Comparison of ENCODE assay signal across 8 mouse cellular contexts in the genomic region with DNA sequence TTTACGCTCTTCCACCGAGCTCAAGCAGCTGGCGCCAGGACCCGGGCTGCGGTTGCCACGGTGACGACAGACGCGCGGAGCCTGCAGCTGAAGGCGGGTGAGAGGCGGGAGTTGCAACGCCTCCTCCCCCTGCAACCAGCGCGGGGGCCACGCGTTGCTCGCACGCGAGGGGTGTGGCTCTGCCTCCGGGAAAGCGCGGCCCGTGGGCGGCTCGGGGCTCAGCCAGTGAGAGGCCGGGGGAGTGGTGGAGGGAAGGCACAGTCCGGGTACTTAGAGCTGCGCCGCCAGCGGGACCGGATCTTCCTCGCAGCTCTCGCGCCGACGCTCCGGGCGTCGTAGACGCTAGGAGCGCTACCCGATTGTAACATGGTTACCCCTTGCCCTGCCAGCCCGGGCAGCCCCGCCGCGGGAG. TPM values are rescaled to one million over a fixed set of nuclear protein-coding genes. Genes with fewer than 3 reads are reported as not detected.
DNase-seq lines count a peak whose midpoint lies in the region; ATAC-seq lines count a peak whose summit lies in the region.

Gene Ccno, plus strand, starts transcription at position 271 of the 412 bp plus-strand sequence.

- peak within 1 kb of the TSS; percentile 58 for H3K4me3 ChIP-seq in forebrain, embryonic 10.5 days
- H3K4me3 ChIP-seq in heart, embryonic 14.5 days (ENCODE audit: control insufficient read depth in 1 of 2, insufficient read depth in 1 of 2, low read depth in 1 of 2, low read length in 2 of 2), result peak within 1 kb of the TSS; percentile 51
- H3K4me3 ChIP-seq in liver, embryonic 12.5 days, result peak within 1 kb of the TSS; percentile 50
- H3K4me3 ChIP-seq in stomach, embryonic 15.5 days (replicated peaks), result peak within 1 kb of the TSS; percentile 51

- peak within 1 kb of the TSS; percentile 31; the same call in 1 of the 2 replicates for H3K27ac ChIP-seq in forebrain, embryonic 10.5 days
- H3K27ac ChIP-seq in heart, embryonic 14.5 days (replicated peaks in 1 of 2; ENCODE audit: control insufficient read depth in 1 of 2, insufficient read depth in 1 of 2, low read depth in 2 of 2, low read length in 2 of 2), result no peak within 1 kb of the TSS
- H3K27ac ChIP-seq in liver, embryonic 12.5 days, result no peak within 1 kb of the TSS
- no peak within 1 kb of the TSS for H3K27ac ChIP-seq in stomach, embryonic 15.5 days

- peaks cover 45% of the 10 kb centered on the region for H3K4me1 ChIP-seq in forebrain, embryonic 10.5 days
- peaks cover 4 to 24% of the 10 kb centered on the region in 2 experiments; a peak in 3 of 4 replicates for H3K4me1 ChIP-seq in heart, embryonic 14.5 days (ENCODE audit: control insufficient read depth in 2 of 2, insufficient read depth in 2 of 2, low read length in 2 of 2)
- peaks cover 17% of the 10 kb centered on the region for H3K4me1 ChIP-seq in liver, embryonic 12.5 days
- peaks cover 31% of the 10 kb centered on the region for H3K4me1 ChIP-seq in stomach, embryonic 15.5 days

- H3K36me3 ChIP-seq in forebrain, embryonic 10.5 days (replicated peaks), result no peaks in the 10 kb centered on the region
- no peaks in the 10 kb centered on the region for H3K36me3 ChIP-seq in heart, embryonic 14.5 days (ENCODE audit: control insufficient read depth, insufficient read depth, low read length)
- no peaks in the 10 kb centered on the region for H3K36me3 ChIP-seq in liver, embryonic 12.5 days
- H3K36me3 ChIP-seq in stomach, embryonic 15.5 days, result no peaks in the 10 kb centered on the region

- ATAC-seq in heart, embryonic 14.5 days (ENCODE audit: insufficient number of reproducible peaks, insufficient read depth, low FRiP score, low read depth), result peak; percentile 95
- peak; percentile 87 for ATAC-seq in liver, embryonic 12.5 days
- peak; percentile 97 for ATAC-seq in stomach, embryonic 15.5 days (ENCODE audit: insufficient read depth, low FRiP score, low read depth)

- peak within 1 kb of the TSS; percentile 98 for H3K4me2 ChIP-seq in heart, embryonic 14.5 days (ENCODE audit: low read length)
- peak within 1 kb of the TSS; percentile 82 for H3K4me2 ChIP-seq in liver, embryonic 12.5 days
- H3K4me2 ChIP-seq in stomach, embryonic 15.5 days, result peak within 1 kb of the TSS; percentile 99

- H3K9me3 ChIP-seq in forebrain, embryonic 10.5 days, result no peaks in the 10 kb centered on the region
- H3K9me3 ChIP-seq in heart, embryonic 14.5 days (ENCODE audit: control insufficient read depth, low read length), result no peaks in the 10 kb centered on the region
- no peaks in the 10 kb centered on the region for H3K9me3 ChIP-seq in liver, embryonic 12.5 days (replicated peaks)
- H3K9me3 ChIP-seq in stomach, embryonic 15.5 days, result no peaks in the 10 kb centered on the region

- peak within 1 kb of the TSS; percentile 60 for H3K9ac ChIP-seq in heart, embryonic 14.5 days (ENCODE audit: low read length)
- H3K9ac ChIP-seq in liver, embryonic 12.5 days, result no peak within 1 kb of the TSS
- peak within 1 kb of the TSS; percentile 10; the same call in 1 of the 2 replicates for H3K9ac ChIP-seq in stomach, embryonic 15.5 days

- H3K27me3 ChIP-seq in forebrain, embryonic 10.5 days (ENCODE audit: poor library complexity, severe bottlenecking), result peaks cover 97% of the 10 kb centered on the region
- H3K27me3 ChIP-seq in heart, embryonic 14.5 days (ENCODE audit: control insufficient read depth, insufficient read depth, low read length), result peaks cover 68% of the 10 kb centered on the region
- H3K27me3 ChIP-seq in liver, embryonic 12.5 days (replicated peaks), result peaks cover 94% of the 10 kb centered on the region
- peaks cover 69% of the 10 kb centered on the region for H3K27me3 ChIP-seq in stomach, embryonic 15.5 days (replicated peaks)

- WGBS in forebrain, embryonic 10.5 days, result under 1% methylated on average over 47 of the region's 47 CpGs
- WGBS in heart, embryonic 14.5 days, result under 1% methylated on average over 47 of the region's 47 CpGs
- WGBS in liver, embryonic 12.5 days (ENCODE audit: insufficient replicate concordance), result 0% methylated on average over 45 of the region's 47 CpGs
- under 1% methylated on average over 43 of the region's 47 CpGs for WGBS in stomach, embryonic 15.5 days

- DNase-seq in CD8-positive naive resting alpha-beta T cell, adult 2 months (ENCODE audit: low read depth in 2 of 2, low spot score in 2 of 2), result peak; percentile 82 to 85
- peak; percentile 79 for DNase-seq in c-Kit-positive CD71-negative TER-119-negative erythroid progenitor cells, embryonic 14.5 days (ENCODE audit: low read depth)
- DNase-seq in forebrain, embryonic 10.5 days (ENCODE audit: extremely low spot score, low spot score), result peak; percentile 86
- peak; percentile 97 for DNase-seq in kidney, postnatal 14 days
- peak; percentile 92 for DNase-seq in neural tube, embryonic 10.5 days (ENCODE audit: extremely low spot score, low spot score)

RNA-seq across cellular contexts. Expression of gene Ccno, which starts in this region (rescaled TPM):
- 1.9 and 3.0 TPM in 2 replicates for polyA plus RNA-seq in forebrain, embryonic 10.5 days (2016; fragmentation: Nextera tagmentation; extraction: Ambion mirVana)
- polyA plus RNA-seq in heart, embryonic 14.5 days (2014; fragmentation: Nextera tagmentation; extraction: Ambion mirVana), result 0.11 and 0.63 TPM in 2 replicates
- polyA plus RNA-seq in liver, embryonic 12.5 days (2016; fragmentation: Nextera tagmentation; extraction: Ambion mirVana), result 0.11 and 0.22 TPM in 2 replicates
- polyA plus RNA-seq in stomach, embryonic 15.5 days (2015; fragmentation: Nextera tagmentation; extraction: Ambion mirVana), result 0.50 and 0.67 TPM in 2 replicates

Comparison
In these comparisons a context has a peak if more than half of its experiments do, and no peak if none do; other contexts are left out.
1. Peak in ATAC-seq, H3K4me3 ChIP-seq, H3K9ac ChIP-seq and H3K4me2 ChIP-seq in heart, embryonic 14.5 days; RNA of the gene not detected or under 1 TPM.
2. Peak in ATAC-seq, H3K4me3 ChIP-seq and H3K4me2 ChIP-seq in liver, embryonic 12.5 days; RNA of the gene not detected or under 1 TPM.
3. Peak in ATAC-seq, H3K4me3 ChIP-seq, H3K9ac ChIP-seq and H3K4me2 ChIP-seq in stomach, embryonic 15.5 days; RNA of the gene not detected or under 1 TPM.